Mouse (Mus musculus) lung, postnatal 10 days (tissue): Measurements from ENCODE around the gene Trim72.

ENCODE experiments used
- DNase-seq: peaks from one replicate; pipeline ENCODE4 v3.0.0; 2021

Trim72 gene

GRCm38 (mm10) chr7:128056917-128057444 lies 53.2 kb downstream of the Trim72 start:
- no peak for DNase-seq

- DNase-seq, result no peak
Observed at GRCm38 (mm10) chr7:128057860-128058259, 54.1 kb downstream of the Trim72 start.

DNA sequence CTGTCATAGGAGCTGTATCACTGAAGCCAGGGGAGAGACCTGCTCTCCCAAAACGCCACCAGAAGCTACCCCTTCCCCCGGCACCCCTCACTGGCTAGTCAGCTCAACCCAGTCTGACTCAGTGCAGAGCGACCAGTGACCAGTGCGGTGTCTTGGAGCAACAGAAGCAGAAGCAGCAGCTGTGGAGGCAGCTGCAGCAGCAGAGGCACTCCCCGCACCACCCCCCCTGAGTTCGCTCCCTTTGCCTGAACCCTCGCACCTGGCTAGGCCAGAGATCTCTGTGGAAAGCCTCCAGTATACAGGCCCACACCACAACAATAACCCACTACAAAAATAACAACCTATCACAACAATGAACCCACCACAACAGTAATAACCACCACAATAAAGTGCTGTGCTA lies 54.8 kb downstream of the Trim72 start:
- no peak for DNase-seq

DNA sequence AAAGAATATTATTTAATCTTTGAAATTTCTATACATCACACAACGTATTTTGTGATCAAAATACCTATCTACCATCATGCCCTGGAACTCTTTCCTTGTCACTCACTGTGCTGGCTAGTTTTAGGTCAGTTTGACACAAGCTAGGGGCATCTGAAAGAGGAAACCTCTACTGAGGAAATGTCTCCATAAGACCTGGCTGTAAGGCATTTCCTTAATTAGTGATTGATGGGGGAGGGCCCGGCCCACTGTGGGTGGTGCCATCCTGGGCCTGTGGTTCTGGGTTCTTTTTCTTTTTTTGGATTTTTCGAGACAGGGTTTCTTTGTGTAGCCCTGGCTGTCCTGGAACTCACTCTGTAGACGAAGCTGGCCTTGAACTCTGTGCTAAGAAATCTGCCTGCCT lies 55.3 kb downstream of the Trim72 start:
- DNase-seq, result no peak
